Mouse (Mus musculus) heart, embryonic 12.5 days (tissue): ENCODE results near the gene Sytl1. TPM values are rescaled to one million over a fixed set of nuclear protein-coding genes. Genes with fewer than 3 reads are reported as not detected.

ENCODE experiments used
- ATAC-seq: fragments of 200-750 bp; cut with Nextera tagmentation; 2 replicates; pipeline ENCODE4 v1.8.0; 2017; ENCODE audit warnings: moderate TSS enrichment, moderate library complexity; ENCODE audit not compliant: insufficient number of reproducible peaks, low FRiP score
- H3K27ac ChIP-seq: fragments of 300-500 bp; sonication (generic); 2 replicates; pipeline ENCODE4 v1.5.1; 2016; ENCODE audit warnings: mild to moderate bottlenecking, moderate library complexity; ENCODE audit not compliant: poor library complexity, severe bottlenecking
- H3K27me3 ChIP-seq: fragments of 300-500 bp; sonication (generic); replicated peaks from 2 replicates; pipeline ENCODE4 v1.6.1; 2016; ENCODE audit warnings: mild to moderate bottlenecking, moderate library complexity
- H3K36me3 ChIP-seq: fragments of 300-500 bp; sonication (generic); 2 replicates; pipeline ENCODE4 v1.6.1; 2016; ENCODE audit warnings: mild to moderate bottlenecking, moderate library complexity
- H3K4me1 ChIP-seq: fragments of 300-500 bp; sonication (generic); replicated peaks from 2 replicates; pipeline ENCODE4 v1.6.1; 2016; ENCODE audit warnings: mild to moderate bottlenecking
- H3K4me2 ChIP-seq: fragments of 300-500 bp; sonication (generic); 2 replicates; pipeline ENCODE4 v1.6.1; 2016; ENCODE audit warnings: mild to moderate bottlenecking, moderate library complexity
- H3K4me3 ChIP-seq: fragments of 300-500 bp; sonication (generic); 2 replicates; pipeline ENCODE4 v1.5.1; 2016; ENCODE audit warnings: mild to moderate bottlenecking
- H3K9ac ChIP-seq: fragments of 300-500 bp; sonication (generic); 2 replicates; pipeline ENCODE4 v1.6.1; 2016; ENCODE audit warnings: mild to moderate bottlenecking, moderate library complexity
- H3K9me3 ChIP-seq: fragments of 300-500 bp; sonication (generic); replicated peaks from 2 replicates; pipeline ENCODE4 v1.6.1; 2016; ENCODE audit warnings: mild to moderate bottlenecking, moderate library complexity
- WGBS: fragments of 180-500 bp; shearing (Covaris S2); methylation state at CpG from one replicate; pipeline ENCODE4 v1.1.7; 2016; 5-methylcytosine and 5-hydroxymethylcytosine counted together
- polyA plus RNA-seq: library from polyadenylated mRNA; unstranded; fragments of >200 nt; fragmentation: Nextera tagmentation; extraction: Ambion mirVana; gene quantifications from 2 replicates; pipeline ENCODE4 v1.2.1, GENCODE M21; 2016

The Sytl1 gene
- polyA plus RNA-seq, 1 experiment from 2014 or later, result 0.47 TPM

DNA sequence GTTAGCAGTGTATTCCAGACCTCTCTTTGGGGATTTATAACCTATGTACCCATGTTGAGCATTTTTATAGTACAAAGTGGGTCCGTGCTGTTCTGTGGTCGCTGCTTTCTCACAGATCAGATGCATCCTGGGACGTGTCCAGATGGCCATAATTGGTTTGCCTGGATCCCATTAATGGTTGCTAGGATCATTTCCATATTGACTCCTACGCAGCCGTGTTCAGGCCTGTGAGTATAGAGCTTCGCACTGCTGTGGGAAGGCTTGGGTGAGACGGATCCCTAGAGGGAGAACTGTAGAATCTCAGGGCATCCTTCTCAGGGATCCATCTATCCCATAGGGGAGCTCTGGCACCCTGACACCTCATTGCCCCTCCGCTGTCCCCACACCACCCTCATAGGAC lies 33.3 kb downstream of the Sytl1 start:
- no peak overlapping the region for H3K9ac ChIP-seq
- no peak for ATAC-seq
- H3K4me1 ChIP-seq, result no peaks in the 10 kb centered on the region
- H3K36me3 ChIP-seq, result no peaks in the 10 kb centered on the region
- no peaks in the 10 kb centered on the region; the same call in 1 of the 2 replicates for H3K9me3 ChIP-seq
- H3K27me3 ChIP-seq, result peaks cover 4% of the 10 kb centered on the region; the same call in 1 of the 2 replicates
- H3K4me2 ChIP-seq, result no peak overlapping the region
- H3K27ac ChIP-seq, result no peak overlapping the region
- 85% methylated on average over 8 of the region's 8 CpGs for whole genome bisulfite sequencing
- no peak overlapping the region for H3K4me3 ChIP-seq

DNA sequence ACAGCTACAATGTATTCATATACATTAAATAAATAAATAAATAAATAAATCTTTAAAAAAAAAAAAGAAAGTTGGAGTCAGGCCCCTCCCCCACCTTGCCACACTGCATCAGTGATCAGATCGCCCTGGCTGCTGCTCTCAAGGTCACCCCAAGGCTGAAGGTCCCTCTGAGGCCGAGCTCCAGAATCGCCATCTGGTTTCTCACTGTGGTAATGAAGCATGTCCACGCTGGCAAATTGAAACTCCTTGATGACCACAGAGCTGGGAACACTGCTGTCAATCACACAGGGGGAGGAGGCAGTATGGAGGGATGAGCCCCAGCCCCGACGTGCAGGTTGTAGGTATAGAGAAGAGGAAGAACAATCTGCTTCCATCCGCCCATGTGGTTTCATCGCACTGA lies 35.3 kb downstream of the Sytl1 start:
- no peak overlapping the region for H3K27ac ChIP-seq
- H3K27me3 ChIP-seq, result peaks cover 3% of the 10 kb centered on the region
- no peak overlapping the region; the same call in 1 of the 2 replicates for H3K9ac ChIP-seq
- no peaks in the 10 kb centered on the region; the same call in 1 of the 2 replicates for H3K9me3 ChIP-seq
- no peak overlapping the region for H3K4me3 ChIP-seq
- ATAC-seq, result no peak
- no peaks in the 10 kb centered on the region for H3K36me3 ChIP-seq
- H3K4me1 ChIP-seq, result peaks cover 3% of the 10 kb centered on the region; the same call in 1 of the 2 replicates
- H3K4me2 ChIP-seq, result no peak overlapping the region
- WGBS, result 76% methylated on average over 8 of the region's 8 CpGs

DNA sequence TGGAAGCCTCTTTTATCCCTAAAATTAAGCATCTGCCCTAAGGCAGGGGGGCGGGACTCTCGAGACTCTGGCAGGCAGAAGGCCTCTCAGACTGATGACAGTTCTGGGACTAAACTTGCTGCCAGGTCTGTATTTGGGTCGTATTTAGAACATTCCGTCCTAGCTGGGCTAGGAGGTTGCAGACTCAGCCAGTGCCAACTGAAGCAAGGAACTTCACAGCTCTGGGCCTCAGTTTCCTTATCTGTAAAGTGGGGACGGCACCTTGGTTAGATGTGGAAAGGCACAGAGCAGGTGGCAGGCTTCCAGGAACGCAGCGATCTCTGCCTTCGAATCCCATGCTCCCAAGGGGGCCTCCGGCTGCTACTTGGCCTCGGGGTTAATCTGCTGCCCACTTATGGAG lies 36.8 kb downstream of the Sytl1 start:
- Histone ChIP-seq H3K27ac (no peak overlapping the region), H3K4me1 (peaks cover 5% of the 10 kb centered on the region; the same call in 1 of the 2 replicates), H3K4me3 (no peak overlapping the region), H3K27me3 (peaks cover 19% of the 10 kb centered on the region), H3K4me2 (no peak overlapping the region), H3K9me3 (no peaks in the 10 kb centered on the region), H3K36me3 (no peaks in the 10 kb centered on the region), H3K9ac (no peak overlapping the region)
- ATAC-seq, result no peak
- WGBS, result 67% methylated on average over 10 of the region's 10 CpGs

DNA sequence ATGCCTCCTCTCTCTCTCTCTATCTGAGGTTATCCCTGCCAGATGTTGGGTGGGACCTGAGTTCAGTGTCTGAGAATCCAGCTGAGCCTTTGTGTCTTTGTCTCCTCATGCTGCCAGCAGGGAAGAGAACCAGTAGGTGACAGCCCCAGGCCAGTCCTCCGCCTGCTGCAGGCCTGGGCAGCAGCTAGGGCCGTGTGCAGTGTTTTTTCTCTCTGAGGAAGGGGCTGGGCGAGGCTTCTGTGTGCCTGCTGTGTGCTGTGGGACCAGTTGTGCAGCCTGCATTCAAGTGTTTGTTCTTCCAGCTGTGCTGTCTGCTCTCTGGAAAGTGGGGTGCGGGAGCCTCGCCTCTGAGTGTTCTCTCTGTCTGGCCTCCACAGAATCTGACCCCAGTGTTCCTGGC lies 39.0 kb downstream of the Sytl1 start:
- peaks cover 11% of the 10 kb centered on the region for H3K4me1 ChIP-seq
- 63% methylated on average over 5 of the region's 5 CpGs for WGBS
- no peaks in the 10 kb centered on the region for H3K36me3 ChIP-seq
- H3K9ac ChIP-seq, result no peak overlapping the region
- no peak overlapping the region for H3K4me2 ChIP-seq
- no peak overlapping the region for H3K27ac ChIP-seq
- no peak overlapping the region for H3K4me3 ChIP-seq
- H3K9me3 ChIP-seq, result no peaks in the 10 kb centered on the region
- peaks cover 33% of the 10 kb centered on the region for H3K27me3 ChIP-seq
- no peak for ATAC-seq

DNA sequence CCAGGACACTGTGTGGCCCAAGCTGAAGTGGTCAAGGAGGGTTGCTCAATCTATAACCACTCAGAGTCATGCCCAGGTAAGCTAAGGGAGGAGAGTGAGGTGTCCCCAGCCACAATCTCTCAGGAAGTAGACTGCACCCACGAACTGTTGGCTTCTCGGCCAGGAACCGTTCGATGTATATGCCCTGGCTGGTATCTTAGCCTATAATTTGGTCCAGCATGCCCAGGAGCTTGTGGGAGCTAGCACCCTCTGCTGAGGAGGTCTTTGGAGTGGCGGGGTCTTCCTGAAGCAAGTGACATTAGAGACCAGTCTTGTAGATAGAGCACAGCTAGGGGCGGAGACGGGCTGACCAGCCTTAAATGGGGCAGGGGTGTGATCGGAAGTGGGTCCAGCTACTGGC lies 41.2 kb downstream of the Sytl1 start:
- Histone ChIP-seq H3K27me3 (peaks cover 33% of the 10 kb centered on the region), H3K9me3 (no peaks in the 10 kb centered on the region), H3K36me3 (no peaks in the 10 kb centered on the region), H3K4me2 (no peak overlapping the region), H3K4me1 (peaks cover 11% of the 10 kb centered on the region), H3K9ac (no peak overlapping the region), H3K4me3 (no peak overlapping the region), H3K27ac (no peak overlapping the region)
- 71% methylated on average over 8 of the region's 8 CpGs for WGBS
- no peak for ATAC-seq

DNA sequence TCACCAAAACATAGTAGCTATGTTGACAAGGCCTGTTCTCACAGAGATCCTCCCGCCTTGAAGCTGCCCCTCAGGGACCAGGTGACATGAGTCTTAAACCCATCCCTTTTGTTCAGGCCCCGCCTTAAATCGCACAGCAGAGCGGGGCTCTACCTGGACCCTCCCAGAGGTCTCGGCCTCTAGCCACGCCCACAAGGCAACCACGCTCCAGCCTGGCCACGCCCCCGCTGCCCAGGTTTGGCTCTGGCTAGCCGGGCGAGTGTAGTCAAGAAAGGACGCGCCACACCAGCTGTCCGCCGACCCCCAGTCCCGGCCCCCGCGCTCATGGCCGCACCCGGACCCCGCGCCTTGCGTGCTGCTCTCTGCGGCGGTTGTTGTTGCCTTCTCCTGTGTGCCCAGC lies 42.3 kb downstream of the Sytl1 start:
- Histone ChIP-seq H3K27me3 (peaks cover 33% of the 10 kb centered on the region), H3K36me3 (no peaks in the 10 kb centered on the region), H3K9ac (peak overlapping the region; percentile 61), H3K27ac (no peak overlapping the region), H3K4me1 (peaks cover 11% of the 10 kb centered on the region), H3K9me3 (no peaks in the 10 kb centered on the region), H3K4me3 (peak overlapping the region; percentile 41), H3K4me2 (peak overlapping the region; percentile 79)
- ATAC-seq, result no peak
- 1% methylated on average over 25 of the region's 25 CpGs for WGBS

DNA sequence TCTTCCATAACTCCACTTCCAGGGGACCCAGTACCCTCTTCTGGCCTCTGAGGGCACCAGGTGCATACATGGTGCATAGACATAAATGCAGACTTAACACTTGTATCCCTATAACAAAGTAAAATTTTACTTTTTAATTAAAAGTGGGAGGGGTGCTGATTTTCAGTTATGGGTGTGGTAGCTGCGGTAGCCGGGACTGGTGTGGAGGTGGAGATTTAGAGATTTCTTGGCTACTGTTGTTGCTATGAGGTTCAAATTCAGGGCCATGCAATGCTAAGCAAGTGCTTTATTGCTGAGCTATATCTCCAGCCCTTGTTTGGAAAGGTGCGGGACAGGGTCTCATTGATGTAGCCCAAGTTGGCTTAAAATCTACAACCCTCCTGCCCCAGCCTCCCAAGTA lies 44.2 kb downstream of the Sytl1 start:
- WGBS, result 82% methylated on average over 3 of the region's 3 CpGs

DNA sequence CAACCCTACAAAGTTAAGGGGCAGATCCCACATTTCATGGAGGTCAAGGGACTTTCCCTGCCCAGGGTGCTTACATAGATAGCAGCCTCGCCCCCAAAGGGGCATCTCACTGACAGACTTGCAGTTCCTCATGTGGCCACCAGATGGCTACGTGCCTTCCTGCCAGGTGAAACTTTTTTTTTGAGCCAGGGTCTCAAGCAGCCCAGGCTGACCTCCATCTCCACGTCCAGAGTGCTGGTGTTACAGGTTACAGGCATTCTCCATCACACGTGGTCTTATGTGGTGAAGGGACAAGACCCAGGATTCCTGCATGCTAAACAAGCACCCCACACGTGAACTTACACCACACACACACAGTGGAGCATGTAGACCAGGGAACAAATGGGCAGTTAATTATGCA lies 45.3 kb downstream of the Sytl1 start:
- no peaks in the 10 kb centered on the region for H3K9me3 ChIP-seq
- peaks cover 58% of the 10 kb centered on the region for H3K27me3 ChIP-seq
- H3K4me2 ChIP-seq, result no peak overlapping the region
- no peaks in the 10 kb centered on the region for H3K36me3 ChIP-seq
- no peak overlapping the region for H3K27ac ChIP-seq
- WGBS, result 4% methylated on average over 5 of the region's 5 CpGs
- H3K4me1 ChIP-seq, result peaks cover 20% of the 10 kb centered on the region
- ATAC-seq, result no peak
- no peak overlapping the region for H3K9ac ChIP-seq
- no peak overlapping the region for H3K4me3 ChIP-seq

More for the DNA sequence above, 44.2 kb downstream of the Sytl1 start:
- no peak overlapping the region for H3K4me2 ChIP-seq
- H3K9ac ChIP-seq, result no peak overlapping the region
- H3K36me3 ChIP-seq, result no peaks in the 10 kb centered on the region
- H3K4me3 ChIP-seq, result no peak overlapping the region
- ATAC-seq, result no peak
- no peak overlapping the region for H3K27ac ChIP-seq
- H3K9me3 ChIP-seq, result no peaks in the 10 kb centered on the region
- peaks cover 9% of the 10 kb centered on the region for H3K4me1 ChIP-seq
- peaks cover 50% of the 10 kb centered on the region for H3K27me3 ChIP-seq

DNA sequence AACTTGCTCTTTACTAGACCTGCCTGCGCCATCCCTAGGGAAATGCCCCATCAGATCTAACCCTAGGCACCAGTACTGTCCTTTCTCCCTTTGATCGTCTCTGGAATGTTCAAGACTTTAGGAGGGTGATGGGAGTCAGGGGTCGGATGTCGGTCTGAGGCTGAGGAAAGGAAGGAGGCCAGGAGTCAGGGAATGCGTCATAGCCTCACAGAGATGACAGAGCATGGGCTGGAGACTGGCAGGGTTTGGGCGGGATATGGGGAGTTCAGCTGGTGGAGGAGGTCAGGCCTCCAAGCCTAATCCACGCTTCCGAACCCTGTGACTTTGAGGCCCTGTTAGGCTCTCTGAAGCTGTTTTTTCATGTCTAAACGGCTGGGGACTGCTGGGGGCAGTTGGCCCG lies 49.3 kb downstream of the Sytl1 start:
- peak overlapping the region; percentile 99 for H3K4me2 ChIP-seq
- H3K27ac ChIP-seq, result no peak overlapping the region
- H3K4me3 ChIP-seq, result peak overlapping the region; percentile 13; the same call in 1 of the 2 replicates
- WGBS, result 14% methylated on average over 10 of the region's 10 CpGs
- peaks cover 46% of the 10 kb centered on the region for H3K27me3 ChIP-seq
- H3K36me3 ChIP-seq, result no peaks in the 10 kb centered on the region
- peaks cover 23% of the 10 kb centered on the region for H3K4me1 ChIP-seq
- ATAC-seq, result no peak
- no peak overlapping the region for H3K9ac ChIP-seq
- H3K9me3 ChIP-seq, result no peaks in the 10 kb centered on the region

DNA sequence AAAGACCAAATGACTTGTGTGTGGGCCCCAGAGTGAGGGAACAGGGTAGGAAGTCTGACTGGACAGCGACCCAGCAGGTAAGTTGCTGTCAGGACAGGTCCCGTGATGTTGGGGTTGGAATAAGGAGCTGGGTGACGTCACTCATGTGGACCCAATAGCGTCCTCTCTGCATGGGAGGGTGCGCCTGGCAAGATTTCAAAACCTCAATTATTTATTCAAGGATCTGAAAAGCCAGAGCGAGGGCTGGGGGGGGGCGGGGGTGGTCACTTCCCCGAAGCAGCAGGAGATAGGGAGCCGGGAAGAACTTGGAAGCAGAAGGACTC lies 49.7 kb downstream of the Sytl1 start:
- Histone ChIP-seq H3K9ac (no peak overlapping the region), H3K4me2 (peak overlapping the region; percentile 99), H3K36me3 (no peaks in the 10 kb centered on the region), H3K27ac (no peak overlapping the region), H3K9me3 (no peaks in the 10 kb centered on the region), H3K4me3 (peak overlapping the region; percentile 69), H3K27me3 (peaks cover 50% of the 10 kb centered on the region), H3K4me1 (peaks cover 23% of the 10 kb centered on the region)
- 0 out of 2 replicates have a peak, but pooled peaks have one; percentile 15 for ATAC-seq
- WGBS, result under 1% methylated on average over 9 of the region's 9 CpGs

DNA sequence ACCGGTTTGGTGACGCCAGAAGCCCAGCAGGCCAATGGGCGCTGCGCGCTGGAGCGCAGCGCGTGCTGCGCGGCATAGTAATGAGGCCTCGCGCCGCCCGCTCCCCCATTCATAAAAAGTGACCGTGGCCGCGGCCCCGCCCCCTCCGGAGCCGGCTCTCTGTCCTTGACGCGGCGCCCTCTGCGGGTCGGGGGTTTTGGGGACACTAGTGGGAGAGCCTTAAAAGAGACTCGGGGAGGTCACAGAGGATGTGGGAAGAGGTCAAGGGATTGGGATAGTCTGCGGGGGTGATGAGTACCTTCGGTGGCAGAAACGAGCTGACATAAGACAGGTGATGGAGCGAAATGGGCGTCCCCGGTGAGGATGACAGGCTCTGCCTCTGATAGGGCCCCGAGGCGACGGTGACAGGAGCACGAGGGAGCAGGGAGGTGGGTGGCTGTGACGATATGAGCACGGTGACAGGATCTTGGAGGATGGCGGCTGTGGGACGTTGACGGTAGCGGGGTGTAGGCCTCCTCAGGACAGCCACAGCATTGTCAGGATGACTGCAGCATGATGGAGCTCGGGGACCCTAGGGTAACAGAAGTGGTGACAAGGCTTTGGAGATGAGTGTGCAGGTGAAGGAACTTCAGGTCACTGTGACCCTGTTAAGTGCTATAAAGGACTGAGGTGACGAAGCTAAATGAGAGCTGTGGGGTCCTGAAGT lies 50.2 kb downstream of the Sytl1 start:
- peaks cover 53% of the 10 kb centered on the region for H3K27me3 ChIP-seq
- peak; percentile 81 for ATAC-seq
- peak overlapping the region; percentile 69 for H3K4me3 ChIP-seq
- no peaks in the 10 kb centered on the region for H3K9me3 ChIP-seq
- no peaks in the 10 kb centered on the region for H3K36me3 ChIP-seq
- H3K27ac ChIP-seq, result peak overlapping the region; percentile 15; the same call in 1 of the 2 replicates
- H3K9ac ChIP-seq, result peak overlapping the region; percentile 79
- peaks cover 23% of the 10 kb centered on the region for H3K4me1 ChIP-seq
- peak overlapping the region; percentile 99 for H3K4me2 ChIP-seq
- under 1% methylated on average over 44 of the region's 44 CpGs for WGBS
